Mouse (Mus musculus) neural tube, embryonic 14.5 days (tissue): ENCODE measurements at regions not wholly inside any gene's neighbourhood (a gene's known extent, or its start where the extent isn't known, plus 50 kb on each side); places are given as distances from the start of the nearest gene placed in this dataset.

Source experiments
- ATAC-seq: fragments of 200-750 bp; cut with Nextera tagmentation; 2 replicates; pipeline ENCODE4 v1.8.0; 2017; ENCODE audit warnings: low read depth, mild to moderate bottlenecking, moderate TSS enrichment, moderate library complexity
- H3K27ac ChIP-seq: fragments of 300-500 bp; sonication (generic); 2 replicates; pipeline ENCODE4 v1.5.1; 2014; ENCODE audit warnings: low read depth, mild to moderate bottlenecking, control low read depth, low read length, moderate library complexity, mixed read lengths
- H3K27me3 ChIP-seq: fragments of 300-500 bp; sonication (generic); 2 replicates; pipeline ENCODE4 v1.6.1; 2014; ENCODE audit warnings: low read length; ENCODE audit not compliant: control insufficient read depth, insufficient read depth
- H3K36me3 ChIP-seq: fragments of 300-500 bp; sonication (generic); 2 replicates; pipeline ENCODE4 v1.6.1; 2014; ENCODE audit warnings: low read length, mixed read lengths; ENCODE audit not compliant: control insufficient read depth, insufficient read depth
- H3K4me1 ChIP-seq: fragments of 300-500 bp; sonication (generic); 2 replicates; pipeline ENCODE4 v1.6.1; 2014; ENCODE audit warnings: low read length; ENCODE audit not compliant: control insufficient read depth, insufficient read depth
- H3K4me2 ChIP-seq: fragments of 300-500 bp; sonication (generic); 2 replicates; pipeline ENCODE4 v1.6.1; 2014; ENCODE audit warnings: mild to moderate bottlenecking, low read depth, low read length, control low read depth
- H3K4me3 ChIP-seq: fragments of 300-500 bp; sonication (generic); 2 replicates; pipeline ENCODE4 v1.5.1; 2014; ENCODE audit warnings: low read depth, low read length, control low read depth, mixed read lengths
- H3K9ac ChIP-seq: fragments of 300-500 bp; sonication (generic); replicated peaks from 2 replicates; pipeline ENCODE4 v1.6.1; 2014; ENCODE audit warnings: low read depth, mild to moderate bottlenecking, control low read depth, low read length, mixed read lengths
- H3K9me3 ChIP-seq: fragments of 300-500 bp; sonication (generic); 2 replicates; pipeline ENCODE4 v1.6.1; 2016; ENCODE audit warnings: low read length; ENCODE audit not compliant: control insufficient read depth
- WGBS: fragments of 180-500 bp; shearing (Covaris S2); extraction: QIAGEN DNeasy Blood & Tissue Kit; methylation state at CpG from one replicate; pipeline ENCODE4 v1.1.7; 2014; 5-methylcytosine and 5-hydroxymethylcytosine counted together

- H3K36me3 ChIP-seq, result no peaks in the 10 kb centered on the region
- 70% methylated on average over 10 of the region's 10 CpGs for WGBS
- H3K9me3 ChIP-seq, result no peaks in the 10 kb centered on the region
- H3K9ac ChIP-seq, result no peak overlapping the region
- H3K4me3 ChIP-seq, result no peak overlapping the region
- H3K27me3 ChIP-seq, result no peaks in the 10 kb centered on the region
- no peak overlapping the region for H3K27ac ChIP-seq
- peaks cover 3% of the 10 kb centered on the region; the same call in 1 of the 2 replicates for H3K4me1 ChIP-seq
- no peak overlapping the region for H3K4me2 ChIP-seq
- ATAC-seq, result peak; percentile 58; the same call in 1 of the 2 replicates
These were observed 439.6 kb downstream of the Ttll7 start for GRCm38 (mm10) chr3:147291696-147292327.

GRCm38 (mm10) chr3:147298065-147298464 lies 445.9 kb downstream of the Ttll7 start:
- 7% methylated on average over 9 of the region's 9 CpGs for WGBS
- H3K36me3 ChIP-seq, result no peaks in the 10 kb centered on the region
- no peak overlapping the region for H3K4me2 ChIP-seq
- ATAC-seq, result no peak
- no peak overlapping the region for H3K27ac ChIP-seq
- H3K4me3 ChIP-seq, result no peak overlapping the region
- H3K9ac ChIP-seq, result no peak overlapping the region
- no peaks in the 10 kb centered on the region for H3K9me3 ChIP-seq
- no peaks in the 10 kb centered on the region for H3K27me3 ChIP-seq
- H3K4me1 ChIP-seq, result no peaks in the 10 kb centered on the region

- 96% methylated on average over 2 of the region's 2 CpGs for WGBS
- no peaks in the 10 kb centered on the region for H3K36me3 ChIP-seq
- H3K9ac ChIP-seq, result no peak overlapping the region
- no peaks in the 10 kb centered on the region for H3K9me3 ChIP-seq
- ATAC-seq, result no peak
- H3K4me3 ChIP-seq, result no peak overlapping the region
- no peaks in the 10 kb centered on the region for H3K4me1 ChIP-seq
- no peaks in the 10 kb centered on the region for H3K27me3 ChIP-seq
- no peak overlapping the region for H3K4me2 ChIP-seq
- no peak overlapping the region for H3K27ac ChIP-seq
These were observed 473.4 kb downstream of the Ttll7 start for GRCm38 (mm10) chr3:147325522-147325921.

DNA sequence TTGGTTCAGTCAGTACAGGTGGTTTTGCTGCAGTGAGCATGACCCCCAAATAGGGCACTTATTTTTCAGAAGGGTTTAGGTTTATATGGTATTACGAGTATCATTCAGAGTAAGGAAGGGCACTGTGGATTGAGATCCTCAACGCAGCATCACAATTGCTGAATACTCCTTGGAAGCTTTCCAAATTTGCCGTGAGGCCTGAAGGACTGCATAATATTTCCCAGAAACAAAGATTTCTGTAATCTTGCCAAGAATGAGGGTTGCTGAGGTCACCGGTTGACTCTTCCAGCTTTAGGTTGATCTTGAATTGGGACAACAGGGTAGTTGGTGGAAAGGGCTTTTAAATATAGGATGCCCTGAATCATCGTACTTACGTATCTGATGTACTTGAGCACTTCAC lies 482.1 kb downstream of the Ttll7 start:
- no peak overlapping the region for H3K4me3 ChIP-seq
- no peaks in the 10 kb centered on the region for H3K9me3 ChIP-seq
- WGBS, result 80% methylated on average over 6 of the region's 6 CpGs
- H3K27me3 ChIP-seq, result no peaks in the 10 kb centered on the region
- no peak overlapping the region for H3K4me2 ChIP-seq
- no peaks in the 10 kb centered on the region for H3K4me1 ChIP-seq
- H3K9ac ChIP-seq, result no peak overlapping the region
- ATAC-seq, result no peak
- H3K36me3 ChIP-seq, result no peaks in the 10 kb centered on the region
- no peak overlapping the region for H3K27ac ChIP-seq

DNA sequence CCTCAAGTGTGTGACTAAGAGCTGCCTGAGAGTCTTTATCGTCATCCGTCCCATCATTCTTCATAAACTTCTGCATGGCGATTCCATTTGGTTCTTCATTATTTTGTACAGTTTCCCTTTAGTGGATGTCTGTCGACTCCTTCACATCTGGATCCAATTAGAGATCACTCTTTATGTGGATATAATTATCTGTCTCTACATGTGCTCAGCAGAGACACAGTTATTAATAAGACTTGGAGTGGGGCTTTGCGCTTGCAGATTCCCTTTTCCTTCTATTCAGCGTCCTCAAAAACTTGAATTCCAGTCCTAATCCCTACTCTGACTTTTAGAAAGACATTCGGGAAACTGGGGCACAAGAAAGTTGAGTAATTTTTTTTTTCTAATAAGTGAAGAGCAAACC lies 483.1 kb downstream of the Ttll7 start:
- 54% methylated on average over 7 of the region's 7 CpGs for WGBS
- H3K36me3 ChIP-seq, result no peaks in the 10 kb centered on the region
- no peak overlapping the region for H3K4me3 ChIP-seq
- H3K4me1 ChIP-seq, result no peaks in the 10 kb centered on the region
- no peak overlapping the region for H3K4me2 ChIP-seq
- H3K9ac ChIP-seq, result no peak overlapping the region
- no peak overlapping the region for H3K27ac ChIP-seq
- H3K9me3 ChIP-seq, result no peaks in the 10 kb centered on the region
- no peak for ATAC-seq
- no peaks in the 10 kb centered on the region for H3K27me3 ChIP-seq

- Histone ChIP-seq H3K27ac (no peak overlapping the region), H3K4me3 (no peak overlapping the region), H3K9ac (no peak overlapping the region), H3K4me2 (no peak overlapping the region), H3K9me3 (no peaks in the 10 kb centered on the region), H3K36me3 (no peaks in the 10 kb centered on the region), H3K4me1 (no peaks in the 10 kb centered on the region), H3K27me3 (no peaks in the 10 kb centered on the region)
- 69% methylated on average over 2 of the region's 2 CpGs for WGBS
- no peak for ATAC-seq
These were observed 487.3 kb downstream of the Ttll7 start for GRCm38 (mm10) chr3:147339427-147339826.

DNA sequence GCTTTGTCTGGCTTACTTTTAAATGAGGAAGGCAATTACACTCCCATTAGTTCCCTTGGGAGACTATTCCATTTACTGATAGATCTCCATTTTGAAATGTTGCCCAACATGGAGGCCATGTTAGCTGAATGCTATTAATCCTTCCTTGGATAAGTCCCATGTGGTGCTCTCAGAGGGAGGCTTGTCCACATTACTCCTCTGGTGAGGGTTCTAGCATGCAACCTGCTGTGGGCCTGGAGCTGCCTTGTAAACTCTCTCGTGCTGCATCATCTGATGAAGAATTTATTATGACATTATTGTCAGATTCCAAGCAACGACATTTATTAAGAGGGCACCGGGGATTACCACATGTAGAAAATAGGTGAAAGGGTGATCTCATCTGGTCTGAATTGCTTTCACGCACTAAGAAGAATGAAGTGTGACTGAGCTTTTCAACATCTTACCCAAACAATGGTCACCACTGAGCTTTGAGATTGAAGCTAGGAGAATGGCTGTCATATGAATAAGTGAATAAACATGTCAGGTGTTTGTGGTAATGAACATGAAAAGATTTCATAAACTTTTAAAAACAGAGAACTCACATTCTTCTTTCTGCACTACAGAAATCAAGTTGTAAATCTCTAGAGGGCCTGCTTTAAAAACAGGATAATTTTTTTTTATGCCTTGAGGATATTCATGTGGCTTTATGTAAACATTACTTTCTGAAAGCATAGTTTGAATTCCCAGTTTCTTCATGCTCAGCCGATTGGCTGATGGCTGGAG lies 495.3 kb downstream of the Ttll7 start:
- ATAC-seq, result peak; percentile 61; the same call in 1 of the 2 replicates
- no peaks in the 10 kb centered on the region for H3K27me3 ChIP-seq

GRCm38 (mm10) chr3:147387077-147387476 lies 534.9 kb downstream of the Ttll7 start:
- H3K9ac ChIP-seq, result no peak overlapping the region
- H3K27me3 ChIP-seq, result no peaks in the 10 kb centered on the region
- no peaks in the 10 kb centered on the region for H3K4me1 ChIP-seq
- H3K36me3 ChIP-seq, result no peaks in the 10 kb centered on the region
- no peak overlapping the region for H3K27ac ChIP-seq
- ATAC-seq, result no peak
- no peaks in the 10 kb centered on the region for H3K9me3 ChIP-seq
- no peak overlapping the region for H3K4me2 ChIP-seq
- 89% methylated on average over 5 of the region's 5 CpGs for WGBS
- H3K4me3 ChIP-seq, result no peak overlapping the region

More for the DNA sequence above, 495.3 kb downstream of the Ttll7 start:
- Histone ChIP-seq H3K4me3 (no peak overlapping the region), H3K27ac (no peak overlapping the region), H3K4me1 (no peaks in the 10 kb centered on the region), H3K9me3 (no peaks in the 10 kb centered on the region), H3K36me3 (no peaks in the 10 kb centered on the region), H3K9ac (no peak overlapping the region), H3K4me2 (no peak overlapping the region)
- WGBS, result 52% methylated on average over 5 of the region's 5 CpGs

DNA sequence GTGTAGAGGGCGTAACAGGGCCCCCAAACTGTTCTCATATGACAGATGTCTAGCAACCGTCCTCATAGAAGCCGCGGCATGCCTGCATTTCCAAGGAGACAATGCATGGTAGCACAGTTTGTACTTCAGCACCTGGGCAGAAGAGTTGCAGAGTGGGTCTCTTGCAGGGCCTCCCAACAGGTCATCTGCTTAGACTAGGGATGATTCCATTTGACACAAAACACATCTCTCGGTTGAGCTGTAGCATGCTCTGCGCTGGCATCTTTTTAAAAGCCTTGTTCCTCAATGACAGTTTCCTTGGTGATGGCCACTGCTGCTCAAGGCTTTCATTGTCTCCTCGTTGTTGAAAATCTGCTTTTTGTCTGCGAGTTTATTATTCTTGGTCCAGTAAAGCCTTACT lies 546.1 kb downstream of the Ttll7 start:
- ATAC-seq, result no peak
- 45% methylated on average over 8 of the region's 8 CpGs for WGBS
- Histone ChIP-seq H3K4me1 (no peaks in the 10 kb centered on the region), H3K27ac (no peak overlapping the region), H3K27me3 (no peaks in the 10 kb centered on the region), H3K9me3 (no peaks in the 10 kb centered on the region), H3K36me3 (no peaks in the 10 kb centered on the region), H3K4me2 (no peak overlapping the region), H3K4me3 (no peak overlapping the region), H3K9ac (no peak overlapping the region)
